Mouse (Mus musculus) embryonic facial prominence, embryonic 11.5 days (tissue): ENCODE data around the gene Cyp2d10. TPM values are rescaled to one million over a fixed set of nuclear protein-coding genes. Genes with fewer than 3 reads are reported as not detected.
"Not testable (repeated sequence)": the region's sequence is repeated elsewhere in the genome, so short reads cannot be mapped to it uniquely, and the experiment has no call there.

Experiments used
- ATAC-seq: fragments of 200-750 bp; cut with Nextera tagmentation; replicated peaks from 2 replicates; pipeline ENCODE4 v1.8.0; 2017; ENCODE audit warnings: low read depth; ENCODE audit not compliant: insufficient number of reproducible peaks, low FRiP score, low TSS enrichment
- DNase-seq: peaks from one replicate; pipeline ENCODE4 v3.0.0-alpha.2; 2015; ENCODE audit warnings: low spot score
- H3K27ac ChIP-seq: fragments of 300-500 bp; sonication (generic); replicated peaks from 2 replicates; pipeline ENCODE4 v1.5.1; 2014; ENCODE audit warnings: mild to moderate bottlenecking, low read depth, low read length, control low read depth
- H3K27me3 ChIP-seq: fragments of 300-500 bp; sonication (generic); 2 replicates; pipeline ENCODE4 v1.6.1; 2014; ENCODE audit warnings: mild to moderate bottlenecking, low read length, moderate library complexity, mixed read lengths; ENCODE audit not compliant: control insufficient read depth, insufficient read depth
- H3K36me3 ChIP-seq: fragments of 300-500 bp; sonication (generic); replicated peaks from 2 replicates; pipeline ENCODE4 v1.6.1; 2014; ENCODE audit warnings: low read depth, mild to moderate bottlenecking, low read length, moderate library complexity, mixed read lengths; ENCODE audit not compliant: control insufficient read depth, insufficient read depth
- H3K4me1 ChIP-seq: fragments of 300-500 bp; sonication (generic); 2 replicates; pipeline ENCODE4 v1.6.1; 2014; ENCODE audit warnings: low read length, mixed read lengths; ENCODE audit not compliant: control insufficient read depth, insufficient read depth
- H3K4me2 ChIP-seq: fragments of 300-500 bp; sonication (generic); 2 replicates; pipeline ENCODE4 v1.6.1; 2014; ENCODE audit warnings: low read depth, mild to moderate bottlenecking, control low read depth, low read length, moderate library complexity
- H3K4me3 ChIP-seq: fragments of 300-500 bp; sonication (generic); 2 replicates; pipeline ENCODE4 v1.5.1; 2014; ENCODE audit warnings: low read depth, low read length, control low read depth
- H3K9ac ChIP-seq: fragments of 300-500 bp; sonication (generic); replicated peaks from 2 replicates; pipeline ENCODE4 v1.6.1; 2014; ENCODE audit warnings: mild to moderate bottlenecking, control low read depth, low read length
- H3K9me3 ChIP-seq: fragments of 300-500 bp; sonication (generic); replicated peaks from 2 replicates; pipeline ENCODE4 v1.6.1; 2016; ENCODE audit warnings: mild to moderate bottlenecking, low read length, inconsistent platforms, mixed read lengths; ENCODE audit not compliant: control insufficient read depth
- WGBS: fragments of 180-500 bp; shearing (Covaris S2); extraction: QIAGEN DNeasy Blood & Tissue Kit; methylation state at CpG from one replicate; pipeline ENCODE4 v1.1.7; 2014; 5-methylcytosine and 5-hydroxymethylcytosine counted together
- polyA plus RNA-seq: library from polyadenylated mRNA; unstranded; fragments of >200 nt; fragmentation: Nextera tagmentation; extraction: Ambion mirVana; gene quantifications from 2 replicates; pipeline ENCODE4 v1.2.1, GENCODE M21; 2014

Gene Cyp2d10
- polyA plus RNA-seq, 1 experiment from 2014 or later = not detected

GRCm38 (mm10) chr15:82393922-82394321, 13.1 kb downstream of the Cyp2d10 start, which contains the start of gene Cyp2d11:
Gene Cyp2d11, minus strand, starts transcription at chr15:82394022.
- not testable (repeated sequence) for H3K9me3 ChIP-seq, H3K9ac ChIP-seq, H3K36me3 ChIP-seq, H3K4me2 ChIP-seq, H3K4me1 ChIP-seq, H3K27me3 ChIP-seq, H3K27ac ChIP-seq, ATAC-seq, DNase-seq, H3K4me3 ChIP-seq
- WGBS = 82% methylated on average over 2 of the region's 2 CpGs

DNA sequence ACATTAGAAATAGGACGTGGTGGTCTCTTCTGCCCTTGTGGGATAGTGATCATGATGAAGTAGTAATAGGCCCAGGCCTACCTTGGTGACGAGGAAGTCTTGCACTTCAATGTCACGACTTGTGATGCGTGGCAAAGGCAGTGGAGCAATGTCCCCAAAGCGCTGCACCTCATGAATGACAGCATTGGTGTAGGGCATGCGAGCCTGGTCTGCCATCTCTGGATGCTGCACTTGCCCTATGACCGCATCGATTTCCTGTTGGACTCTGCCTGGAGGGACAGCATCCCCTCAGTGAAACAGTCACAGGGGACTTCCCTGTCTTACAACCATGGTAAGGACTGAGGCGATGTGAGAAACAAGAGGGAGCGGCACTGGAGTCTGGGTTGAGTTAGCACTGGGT, 17.1 kb downstream of the Cyp2d10 start:
- H3K36me3 ChIP-seq, H3K9ac ChIP-seq, H3K4me1 ChIP-seq, H3K9me3 ChIP-seq, ATAC-seq, H3K4me3 ChIP-seq, H3K4me2 ChIP-seq, H3K27ac ChIP-seq, H3K27me3 ChIP-seq, DNase-seq: not testable (repeated sequence)
- WGBS = 91% methylated on average over 10 of the region's 10 CpGs

DNA sequence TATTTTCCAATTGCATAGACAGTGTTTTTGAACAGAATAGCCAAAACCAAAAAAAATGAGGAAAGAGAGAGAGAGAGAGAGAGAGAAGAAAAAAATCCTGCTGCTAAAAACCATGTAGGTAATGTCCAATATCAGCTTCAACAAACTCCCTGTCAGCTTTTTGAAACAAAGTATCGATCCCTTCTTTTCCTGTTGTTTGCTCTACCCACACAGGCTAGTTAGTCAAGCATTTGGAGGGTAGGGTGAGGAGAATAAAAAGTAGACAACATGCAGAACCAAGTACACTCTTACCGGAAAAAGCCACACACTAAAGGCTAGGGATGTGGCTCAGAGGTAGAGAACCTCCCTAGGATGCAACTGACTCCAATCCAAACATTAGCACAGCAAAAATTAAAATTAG, 21.3 kb downstream of the Cyp2d10 start:
- Histone ChIP-seq H3K9me3 (no peaks in the 10 kb centered on the region), H3K9ac (no peak overlapping the region), H3K36me3 (no peaks in the 10 kb centered on the region), H3K27ac (no peak overlapping the region), H3K27me3 (no peaks in the 10 kb centered on the region), H3K4me3 (no peak overlapping the region), H3K4me2 (no peak overlapping the region), H3K4me1 (no peaks in the 10 kb centered on the region)
- ATAC-seq (no peak), DNase-seq (no peak)
- 92% methylated on average over 2 of the region's 2 CpGs for WGBS

GRCm38 (mm10) chr15:82382441-82382840, 24.6 kb downstream of the Cyp2d10 start:
- H3K9me3 ChIP-seq = no peaks in the 10 kb centered on the region
- H3K4me1 ChIP-seq = no peaks in the 10 kb centered on the region
- H3K9ac ChIP-seq = no peak overlapping the region
- H3K36me3 ChIP-seq = no peaks in the 10 kb centered on the region
- H3K27me3 ChIP-seq = no peaks in the 10 kb centered on the region
- DNase-seq = no peak
- 83% methylated on average over 2 of the region's 2 CpGs for WGBS
- ATAC-seq = no peak
- H3K4me2 ChIP-seq = no peak overlapping the region
- no peak overlapping the region for H3K4me3 ChIP-seq
- H3K27ac ChIP-seq = no peak overlapping the region

DNA sequence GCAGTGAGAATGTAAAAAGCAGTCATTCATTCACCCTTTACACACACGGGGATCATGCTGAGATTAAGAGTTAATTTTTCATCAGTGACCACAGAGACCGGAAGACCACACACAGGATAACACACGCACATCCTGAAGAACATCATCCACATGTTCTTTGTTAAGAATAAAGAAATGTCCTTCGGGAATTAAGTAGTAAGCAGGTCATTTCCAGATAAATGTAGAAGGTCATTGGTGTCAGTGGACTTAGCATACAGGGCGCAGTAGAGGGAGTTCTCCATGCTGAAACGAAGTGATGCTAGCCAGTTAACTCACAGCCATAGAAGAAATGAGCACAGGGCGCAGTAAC, 26.3 kb downstream of the Cyp2d10 start:
- peak overlapping the region; percentile 36; the same call in 1 of the 2 replicates for H3K4me3 ChIP-seq
- no peaks in the 10 kb centered on the region for H3K36me3 ChIP-seq
- ATAC-seq = no peak; the same call in 1 of the 2 replicates
- H3K4me1 ChIP-seq = no peaks in the 10 kb centered on the region
- peak overlapping the region; percentile 48 for H3K4me2 ChIP-seq
- DNase-seq = no peak
- H3K27me3 ChIP-seq = no peaks in the 10 kb centered on the region
- H3K27ac ChIP-seq = no peak overlapping the region
- peak overlapping the region; percentile 34; the same call in 1 of the 2 replicates for H3K9ac ChIP-seq
- H3K9me3 ChIP-seq = no peaks in the 10 kb centered on the region
- WGBS = 32% methylated on average over 7 of the region's 7 CpGs

- Histone ChIP-seq H3K9me3 (no peaks in the 10 kb centered on the region), H3K4me2 (peak within 1 kb of the TSS; percentile 67), H3K36me3 (no peaks in the 10 kb centered on the region), H3K27ac (no peak within 1 kb of the TSS), H3K9ac (peak within 1 kb of the TSS; percentile 66), H3K4me1 (no peaks in the 10 kb centered on the region), H3K4me3 (peak within 1 kb of the TSS; percentile 36), H3K27me3 (no peaks in the 10 kb centered on the region)
- DNase-seq = peak; percentile 62
- peak; percentile 76 for ATAC-seq
- WGBS = under 1% methylated on average over 18 of the region's 24 CpGs
Observed at GRCm38 (mm10) chr15:82379871-82380713, 26.9 kb downstream of the Cyp2d10 start, which contains the start of gene Cyp2d22. Gene Cyp2d22, minus strand, starts transcription at chr15:82380260.

GRCm38 (mm10) chr15:82379511-82379870, 27.5 kb downstream of the Cyp2d10 start:
- WGBS = 17% methylated on average over 7 of the region's 7 CpGs
- Histone ChIP-seq H3K27me3 (no peaks in the 10 kb centered on the region), H3K4me3 (peak overlapping the region; percentile 36), H3K9me3 (no peaks in the 10 kb centered on the region), H3K4me1 (no peaks in the 10 kb centered on the region), H3K4me2 (peak overlapping the region; percentile 67), H3K36me3 (no peaks in the 10 kb centered on the region), H3K9ac (peak overlapping the region; percentile 66; the same call in 1 of the 2 replicates), H3K27ac (no peak overlapping the region)
- DNase-seq = no peak
- peak; percentile 49; the same call in 1 of the 2 replicates for ATAC-seq
